In the genomic region with DNA sequence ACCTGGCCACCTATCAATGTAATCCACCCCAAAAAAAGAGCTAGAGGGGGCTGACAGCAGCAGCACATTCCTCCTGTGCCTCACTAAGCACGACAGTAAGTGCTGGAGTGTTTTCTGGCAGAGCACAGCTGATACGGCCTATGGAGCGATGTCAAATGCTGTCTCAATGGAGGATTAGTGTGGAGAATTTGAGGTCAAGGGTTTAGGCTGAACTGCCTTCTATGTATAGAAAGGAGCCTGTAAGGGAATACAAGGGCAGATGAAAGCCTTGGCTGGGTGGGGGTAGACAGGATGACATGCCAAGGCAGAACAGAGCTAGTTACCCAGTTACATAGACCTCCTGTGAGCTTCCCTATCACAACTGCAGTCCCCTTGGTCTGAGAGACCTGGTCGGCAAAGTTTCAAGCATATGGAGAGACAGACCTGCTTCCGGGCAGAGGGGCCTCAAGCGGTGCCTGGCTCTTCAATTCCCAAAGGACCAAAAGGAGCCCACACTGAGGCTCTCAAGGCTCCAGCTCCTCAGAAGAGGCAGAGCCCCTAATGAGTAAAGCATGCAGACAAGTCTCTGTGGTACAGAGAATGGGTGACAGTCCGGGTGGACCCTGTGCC, we compare ENCODE assay signal across 12 mouse cellular contexts. TPM values are rescaled to one million over a fixed set of nuclear protein-coding genes. Genes with fewer than 3 reads are reported as not detected.
DNase-seq lines count a peak whose midpoint lies in the region; ATAC-seq lines count a peak whose summit lies in the region.
"Had no signal": no experiment of that assay in that cellular context is flagged by ENCODE, and none has a peak within 500 bp of the region (broad histone marks: within the 10 kb centered on the region; RNA-seq: fewer than 3 reads in every experiment).

No protein-coding gene starts in this region.

- peak; percentile 54 for ATAC-seq in limb, embryonic 13.5 days (ENCODE audit: low FRiP score, low read depth)

- no peak overlapping the region for H3K9ac ChIP-seq in limb, embryonic 13.5 days
- H3K9ac ChIP-seq: hindbrain, embryonic 15.5 days had no signal

- WGBS in limb, embryonic 13.5 days, result 68% methylated on average over 7 of the region's 7 CpGs
- WGBS in limb, embryonic 10.5 days, result 75% methylated on average over 7 of the region's 7 CpGs

- H3K4me2 ChIP-seq in limb, embryonic 13.5 days (replicated peaks), result no peak overlapping the region
- H3K4me2 ChIP-seq: hindbrain, embryonic 15.5 days had no signal

- peaks cover 3% of the 10 kb centered on the region; the same call in 1 of the 2 replicates for H3K4me1 ChIP-seq in limb, embryonic 13.5 days
- peaks cover 2% of the 10 kb centered on the region; the same call in 1 of the 2 replicates for H3K4me1 ChIP-seq in limb, embryonic 10.5 days
- H3K4me1 ChIP-seq: hindbrain, embryonic 15.5 days had no signal

- peak; percentile 85 for DNase-seq in heart, adult 11 months
- no peak for DNase-seq in heart, adult 18-20 months
- DNase-seq in limb, embryonic 10.5 days (ENCODE audit: low spot score), result no peak
- DNase-seq in thymus, postnatal 25 days, result peak; percentile 55
- no peak for DNase-seq in thymus, postnatal 10 days (ENCODE audit: low spot score in 2 of 2)
- DNase-seq in B cell, adult 2 months, result no peak
- DNase-seq: adrenal gland, postnatal 36 days; cerebellum, adult 11 months; kidney, adult 2 months had no signal

- H3K36me3 ChIP-seq in limb, embryonic 13.5 days, result peaks cover 26% of the 10 kb centered on the region
- H3K36me3 ChIP-seq in limb, embryonic 10.5 days, result peaks cover 34% of the 10 kb centered on the region

- H3K4me3 ChIP-seq in limb, embryonic 13.5 days, result no peak overlapping the region
- H3K4me3 ChIP-seq in limb, embryonic 10.5 days, result no peak overlapping the region
- H3K4me3 ChIP-seq: hindbrain, embryonic 15.5 days had no signal

- no peaks in the 10 kb centered on the region for H3K27me3 ChIP-seq in limb, embryonic 13.5 days
- no peaks in the 10 kb centered on the region for H3K27me3 ChIP-seq in limb, embryonic 10.5 days (ENCODE audit: low read depth, poor library complexity, severe bottlenecking)
- H3K27me3 ChIP-seq: hindbrain, embryonic 15.5 days had no signal

- H3K9me3 ChIP-seq in limb, embryonic 13.5 days, result no peaks in the 10 kb centered on the region
- no peaks in the 10 kb centered on the region for H3K9me3 ChIP-seq in limb, embryonic 10.5 days (replicated peaks)
- H3K9me3 ChIP-seq: hindbrain, embryonic 15.5 days had no signal

- H3K27ac ChIP-seq in limb, embryonic 13.5 days, result no peak overlapping the region
- H3K27ac ChIP-seq in limb, embryonic 10.5 days, result no peak overlapping the region
- H3K27ac ChIP-seq: hindbrain, embryonic 15.5 days; macrophage had no signal

RNA-seq across cellular contexts. Expression of a gene that starts 29.2 kb away (rescaled TPM):
- 10 to 100 TPM; 15.0 to 23.0 TPM for total RNA-seq in heart, adult 18-20 months (2021)
- polyA plus RNA-seq in limb, embryonic 13.5 days (2015; fragmentation: Nextera tagmentation; extraction: Ambion mirVana), result 4.5 and 5.4 TPM in 2 replicates
- polyA plus RNA-seq in limb, embryonic 10.5 days (2016; fragmentation: Nextera tagmentation; extraction: Ambion mirVana), result 2.0 TPM in 2 replicates

RNA-seq across cellular contexts. Expression of a gene that starts 39.9 kb away (rescaled TPM):
- total RNA-seq in heart, adult 18-20 months (2021), result 10 to 100 TPM; 27.3 to 38.3 TPM
- polyA plus RNA-seq in limb, embryonic 13.5 days (2015; fragmentation: Nextera tagmentation; extraction: Ambion mirVana), result 7.3 and 8.3 TPM in 2 replicates
- polyA plus RNA-seq in limb, embryonic 10.5 days (2016; fragmentation: Nextera tagmentation; extraction: Ambion mirVana), result 2.8 and 3.8 TPM in 2 replicates

Comparison
In these comparisons a context has a peak if more than half of its experiments do, and no peak if none do; other contexts are left out.
1. DNase-seq: peak in heart, adult 11 months (single experiment) and thymus, postnatal 25 days (single experiment); none in heart, adult 18-20 months (0 of 2), limb, embryonic 10.5 days (single experiment), thymus, postnatal 10 days (0 of 2) and B cell, adult 2 months (0 of 2).